Mouse (Mus musculus) heart, adult 2 months (tissue): ENCODE measurements around the gene Zfp697. TPM values are rescaled to one million over a fixed set of nuclear protein-coding genes. Genes with fewer than 3 reads are reported as not detected.
"Not testable (repeated sequence)": the region's sequence is repeated elsewhere in the genome, so short reads cannot be mapped to it uniquely, and the experiment has no call there.

Experiments used
- DNase-seq, 2 experiments: peaks; one replicate each; pipeline ENCODE4 v3.0.0; 2021
- H3K27ac ChIP-seq: fragments of 200-600 bp; 2 replicates; pipeline ENCODE4 v1.8.1; 2022
- H3K27me3 ChIP-seq: fragments of 200-500 bp; 2 replicates; pipeline ENCODE4 v1.6.1; 2012; ENCODE audit warnings: mild to moderate bottlenecking, low read length, inconsistent platforms, mixed read lengths; ENCODE audit not compliant: control insufficient read depth, insufficient read depth
- H3K36me3 ChIP-seq: fragments of 200-500 bp; 2 replicates; pipeline ENCODE4 v1.6.1; 2012; ENCODE audit warnings: low read length, inconsistent platforms; ENCODE audit not compliant: control insufficient read depth, insufficient read depth
- H3K4me1 ChIP-seq: fragments of 200-500 bp; 2 replicates; pipeline ENCODE4 v1.6.1; 2011; ENCODE audit warnings: low read length; ENCODE audit not compliant: control insufficient read depth, insufficient read depth
- H3K4me3 ChIP-seq: fragments of 200-600 bp; 2 replicates; pipeline ENCODE4 v1.8.1; 2022
- H3K79me2 ChIP-seq: fragments of 200-500 bp; replicated peaks from 2 replicates; pipeline ENCODE4 v1.6.1; 2012; ENCODE audit warnings: mild to moderate bottlenecking, inconsistent platforms, low read length, moderate library complexity, mixed read lengths; ENCODE audit not compliant: control insufficient read depth, insufficient read depth
- H3K9ac ChIP-seq: fragments of 200-500 bp; 2 replicates; pipeline ENCODE4 v1.6.1; 2012; ENCODE audit warnings: low read depth, mild to moderate bottlenecking, control low read depth, inconsistent platforms, low read length, mixed read lengths
- WGBS: fragments of 180-500 bp; shearing (Covaris S2); methylation state at CpG from one replicate; pipeline ENCODE4 v1.1.7; 2018; 5-methylcytosine and 5-hydroxymethylcytosine counted together
- intact Hi-C: fragments of 180-260 bp; cut with DNase I; formaldehyde crosslinking; loops from one replicate; pipeline ENCODE4 v1.15.1; 2025
- polyA plus RNA-seq: library from polyadenylated mRNA; depleted of rRNA; stranded (reverse); fragments of >200 nt; gene quantifications from 2 replicates; pipeline ENCODE4 v1.2.3, GENCODE M21; 2012
- total RNA-seq, 2 experiments: library from RNA; stranded (reverse); gene quantifications; 2 replicates each; pipeline ENCODE4 v1.2.3; 2021

Zfp697 gene
- total and polyA plus RNA-seq, 3 experiments, result 5.9 to 8.1 (median 6.3) TPM

DNA sequence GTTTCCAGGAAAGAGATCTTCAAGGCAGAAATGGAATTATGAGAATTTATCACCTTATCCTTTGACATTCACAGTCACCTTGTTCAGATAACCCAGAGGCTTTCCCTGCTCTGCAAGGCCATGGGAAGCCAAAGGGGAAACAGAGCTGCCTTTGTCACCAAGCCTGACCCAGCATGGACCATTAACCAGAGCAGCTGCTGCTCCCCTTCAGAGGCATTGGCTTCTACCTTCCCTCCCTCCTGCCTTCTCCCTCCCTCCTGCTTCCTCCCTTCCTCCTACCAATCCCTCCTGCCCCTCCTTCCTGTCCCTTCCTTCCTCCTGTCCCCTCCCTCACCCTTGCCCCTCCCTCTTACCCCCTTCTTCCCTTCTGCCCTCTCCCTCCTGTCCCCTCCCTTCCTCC, 165.4 kb downstream of the Zfp697 start:
- DNase-seq, intact Hi-C loops: not testable (repeated sequence)

GRCm38 (mm10) chr3:98548495-98548894, 166.2 kb downstream of the Zfp697 start:
- H3K27me3 ChIP-seq, intact Hi-C loops, H3K4me1 ChIP-seq, DNase-seq, H3K9ac ChIP-seq, H3K4me3 ChIP-seq, H3K79me2 ChIP-seq, H3K27ac ChIP-seq, H3K36me3 ChIP-seq: not testable (repeated sequence)
- 100% methylated on average over 1 of the region's 1 CpGs for WGBS

More for the DNA sequence above, 165.4 kb downstream of the Zfp697 start:
- not testable (repeated sequence) for H3K9ac ChIP-seq, H3K79me2 ChIP-seq, H3K27me3 ChIP-seq, H3K4me1 ChIP-seq, H3K27ac ChIP-seq, H3K4me3 ChIP-seq, H3K36me3 ChIP-seq

DNA sequence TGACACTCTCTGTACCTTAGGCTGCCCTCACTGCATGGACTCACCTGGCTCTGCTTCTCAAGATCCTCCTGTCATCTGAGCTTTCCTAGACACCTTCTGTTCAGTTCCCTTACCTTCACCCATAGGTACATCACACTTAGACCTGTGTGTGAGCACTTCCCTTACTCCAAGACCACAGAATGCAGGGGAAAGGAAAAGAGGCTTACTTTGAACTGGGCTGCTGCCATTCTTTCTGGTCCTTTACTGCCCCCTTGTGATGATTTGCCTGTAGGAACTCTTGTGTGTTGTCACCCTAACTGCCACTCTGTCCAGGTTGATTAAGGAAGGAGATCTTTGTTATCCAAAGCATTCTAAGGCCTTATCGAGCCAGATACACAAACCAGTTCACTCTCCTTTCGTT, 168.0 kb downstream of the Zfp697 start:
- H3K9ac ChIP-seq, H3K36me3 ChIP-seq, intact Hi-C loops, H3K27me3 ChIP-seq, H3K4me1 ChIP-seq, H3K27ac ChIP-seq, H3K4me3 ChIP-seq, H3K79me2 ChIP-seq, DNase-seq: not testable (repeated sequence)
- WGBS, result no CpG with 5 or more reads among the region's 2 CpGs

DNA sequence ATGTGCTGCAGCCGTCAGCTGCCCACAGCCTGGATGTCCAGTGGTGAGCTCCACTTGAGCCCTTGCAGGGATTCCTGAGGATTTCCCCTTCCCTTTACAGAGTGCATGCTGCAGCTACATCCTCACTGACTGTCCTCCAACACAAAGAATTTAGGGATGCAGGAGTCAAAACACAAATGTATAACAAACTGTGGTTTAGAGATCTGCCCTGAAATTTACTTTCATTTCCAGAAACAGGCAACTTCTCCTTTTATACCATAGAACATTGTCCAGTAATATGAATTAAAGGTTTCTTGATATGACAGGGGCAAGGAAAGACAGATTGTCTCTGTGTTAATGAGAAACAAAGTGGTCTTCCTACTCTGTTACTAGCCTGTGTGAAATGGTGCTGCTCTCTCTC, 168.6 kb downstream of the Zfp697 start:
- H3K27ac ChIP-seq, DNase-seq, H3K27me3 ChIP-seq, H3K4me1 ChIP-seq, intact Hi-C loops, H3K36me3 ChIP-seq, H3K4me3 ChIP-seq, H3K79me2 ChIP-seq, H3K9ac ChIP-seq: not testable (repeated sequence)
- WGBS, result no CpG with 5 or more reads among the region's 1 CpGs

DNA sequence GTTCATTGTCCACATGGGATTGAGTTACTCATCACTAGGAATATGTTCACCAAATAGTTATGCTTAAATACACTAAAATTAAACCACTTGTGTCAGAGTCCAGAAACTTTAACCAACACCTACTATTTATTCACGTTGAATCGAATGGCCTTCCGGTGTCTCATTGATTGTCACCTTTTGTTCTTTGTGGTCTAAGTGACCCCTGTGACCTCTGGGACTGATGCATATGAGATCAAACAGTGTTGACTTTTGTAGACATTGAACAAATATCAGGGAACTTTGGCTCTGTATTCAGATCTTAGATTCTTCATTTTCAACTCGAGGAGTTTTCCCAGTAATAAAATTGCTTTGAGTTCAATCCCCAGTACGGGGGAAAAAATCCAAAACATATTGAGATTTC, 178.4 kb downstream of the Zfp697 start:
- H3K27ac ChIP-seq, H3K9ac ChIP-seq, DNase-seq, H3K4me1 ChIP-seq, H3K27me3 ChIP-seq, H3K4me3 ChIP-seq, H3K79me2 ChIP-seq, intact Hi-C loops, H3K36me3 ChIP-seq: not testable (repeated sequence)
- WGBS, result no CpG with 5 or more reads among the region's 5 CpGs

DNA sequence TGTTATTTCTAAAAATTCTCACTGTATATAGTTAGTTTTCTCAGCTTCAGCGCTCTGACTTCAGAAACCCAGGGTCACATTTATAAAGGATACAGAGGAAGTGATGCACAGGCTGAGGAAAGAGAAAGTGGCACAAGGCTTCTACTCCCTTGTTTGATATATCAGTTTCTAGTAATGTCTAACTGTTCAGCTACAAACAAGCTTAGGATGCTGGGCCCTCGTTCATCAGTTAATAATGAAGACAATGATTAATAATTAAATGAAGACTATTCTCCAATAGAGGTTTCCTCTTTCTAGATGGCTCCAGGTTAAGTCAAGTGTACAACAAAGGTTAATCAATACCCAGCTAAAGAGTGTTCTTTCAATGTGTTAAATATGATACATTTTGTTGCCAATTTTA, 181.6 kb downstream of the Zfp697 start:
- H3K27me3 ChIP-seq, H3K9ac ChIP-seq, H3K79me2 ChIP-seq, DNase-seq, H3K4me1 ChIP-seq, intact Hi-C loops, H3K27ac ChIP-seq, H3K36me3 ChIP-seq, H3K4me3 ChIP-seq: not testable (repeated sequence)
- WGBS, result no CpG with 5 or more reads among the region's 2 CpGs

DNA sequence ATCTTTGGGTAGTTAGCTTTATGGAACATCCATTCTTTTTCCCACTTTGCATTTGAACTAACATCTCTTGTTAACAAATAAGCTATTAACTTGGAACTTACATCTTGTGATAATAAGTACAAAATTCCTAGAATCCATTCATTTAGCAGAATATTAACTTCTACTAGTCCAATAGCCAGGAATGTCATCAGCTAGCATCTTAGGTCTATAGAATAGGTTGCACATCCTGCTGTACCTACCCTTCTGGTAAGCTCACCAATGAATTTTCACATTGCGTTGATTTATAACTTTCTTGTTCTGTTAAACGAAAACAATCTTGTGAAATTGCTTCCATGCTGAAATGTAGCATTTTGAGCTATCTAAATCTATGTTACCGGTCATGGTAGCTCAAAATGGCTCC, 182.6 kb downstream of the Zfp697 start:
- intact Hi-C loops, DNase-seq, H3K79me2 ChIP-seq, H3K4me3 ChIP-seq, H3K4me1 ChIP-seq, H3K36me3 ChIP-seq, H3K27me3 ChIP-seq, H3K9ac ChIP-seq, H3K27ac ChIP-seq: not testable (repeated sequence)
- no CpG with 5 or more reads among the region's 3 CpGs for WGBS

DNA sequence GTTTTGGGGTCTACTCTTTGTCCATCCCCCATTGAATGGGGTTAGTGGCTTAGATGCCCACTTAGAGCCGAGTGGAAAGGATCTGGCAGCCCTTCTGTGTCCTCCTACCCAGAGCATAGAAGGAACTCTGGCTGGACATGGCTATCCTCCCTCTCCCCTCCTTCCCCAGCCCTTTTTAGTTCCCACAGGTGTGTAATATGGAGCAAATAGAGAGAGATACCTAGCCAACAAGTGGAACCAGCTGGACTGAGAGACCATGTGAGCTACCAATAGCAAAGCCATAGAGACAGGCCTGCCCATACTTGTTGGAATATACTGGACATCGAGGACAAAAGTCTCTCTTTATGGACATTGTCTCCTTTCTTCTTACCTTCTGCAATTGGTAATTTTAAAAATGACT, 185.5 kb downstream of the Zfp697 start:
- H3K27ac ChIP-seq, DNase-seq, H3K36me3 ChIP-seq, H3K4me1 ChIP-seq, intact Hi-C loops, H3K27me3 ChIP-seq, H3K79me2 ChIP-seq, H3K9ac ChIP-seq, H3K4me3 ChIP-seq: not testable (repeated sequence)
- 74% methylated on average over 2 of the region's 2 CpGs for whole genome bisulfite sequencing

DNA sequence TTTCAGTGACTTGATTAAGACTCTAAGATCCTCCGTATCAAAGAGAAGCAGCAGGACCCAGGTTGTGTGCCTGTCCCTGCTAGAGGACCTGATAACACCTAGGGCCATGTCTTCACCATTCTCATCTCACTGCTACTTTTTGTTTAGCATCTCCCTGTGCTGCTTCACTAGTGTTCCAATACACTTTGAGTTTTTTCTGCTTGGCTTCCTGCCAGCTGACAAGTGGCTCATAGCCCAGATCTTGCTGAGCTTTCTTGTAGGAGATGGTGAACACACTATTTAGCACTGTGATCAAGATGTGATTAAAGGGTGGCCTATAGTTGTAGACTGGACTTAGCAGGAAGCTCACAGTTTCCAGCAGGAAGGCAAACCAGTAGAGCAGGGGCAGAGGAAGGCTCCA, 198.8 kb downstream of the Zfp697 start:
- H3K9ac ChIP-seq, H3K4me1 ChIP-seq, intact Hi-C loops, H3K36me3 ChIP-seq, H3K4me3 ChIP-seq, H3K27me3 ChIP-seq, H3K27ac ChIP-seq, H3K79me2 ChIP-seq, DNase-seq: not testable (repeated sequence)
- WGBS, result 44% methylated on average over 1 of the region's 1 CpGs

GRCm38 (mm10) chr3:98582202-98582601, 199.9 kb downstream of the Zfp697 start:
- H3K27ac ChIP-seq, H3K4me3 ChIP-seq, DNase-seq, H3K9ac ChIP-seq, H3K79me2 ChIP-seq, H3K27me3 ChIP-seq, intact Hi-C loops, H3K36me3 ChIP-seq, H3K4me1 ChIP-seq: not testable (repeated sequence)
- WGBS, result no CpG with 5 or more reads among the region's 1 CpGs
